ENCODE assay signal across 8 mouse cellular contexts in genomic region chr6:133104609-133104921, GRCm38 (mm10). TPM values are rescaled to one million over a fixed set of nuclear protein-coding genes. Genes with fewer than 3 reads are reported as not detected.
DNase-seq lines count a peak whose midpoint lies in the region; ATAC-seq and TF ChIP-seq lines count a peak whose summit lies in the region.

TSS of gene Smim10l1 (plus strand) at chr6:133104909.

- H3K9ac ChIP-seq in heart, embryonic 11.5 days (ENCODE audit: low read depth, low read length): peak within 1 kb of the TSS; percentile 98
- peak within 1 kb of the TSS; percentile 98 for H3K9ac ChIP-seq in midbrain, postnatal 0 days (replicated peaks; ENCODE audit: low read length, poor library complexity, severe bottlenecking)

- no peaks in the 10 kb centered on the region for H3K9me3 ChIP-seq in heart, embryonic 11.5 days (replicated peaks; ENCODE audit: control insufficient read depth, low read length)
- H3K9me3 ChIP-seq in midbrain, postnatal 0 days (ENCODE audit: low read length): no peaks in the 10 kb centered on the region

- no peak for DNase-seq in left cerebral cortex, adult 2 months (ENCODE audit: extremely low spot score in 1 of 2, low spot score in 2 of 2)
- no peak for DNase-seq in left cerebral cortex, adult 11 months (ENCODE audit: low spot score)
- no peak for DNase-seq in left cerebral cortex, adult 8-10 months (ENCODE audit: low spot score in 2 of 2)
- no peak for DNase-seq in midbrain, postnatal 0 days (ENCODE audit: low spot score)
- no peak for DNase-seq in right cerebral cortex, adult 18-20 months
- no peak for DNase-seq in yolk sac, embryonic 10.5 days (ENCODE audit: low spot score)

- peak within 1 kb of the TSS; percentile 99 for H3K27ac ChIP-seq in left cerebral cortex, adult 2 months
- H3K27ac ChIP-seq in heart, embryonic 11.5 days (ENCODE audit: low read depth, low read length): peak within 1 kb of the TSS; percentile 97
- H3K27ac ChIP-seq in midbrain, postnatal 0 days (ENCODE audit: low read depth, low read length): peak within 1 kb of the TSS; percentile 100

- H3K4me2 ChIP-seq in heart, embryonic 11.5 days: peak within 1 kb of the TSS; percentile 72
- H3K4me2 ChIP-seq in midbrain, postnatal 0 days (ENCODE audit: low read depth, low read length, poor library complexity, severe bottlenecking): peak within 1 kb of the TSS; percentile 53

- H3K4me1 ChIP-seq in heart, embryonic 11.5 days (ENCODE audit: control insufficient read depth, insufficient read depth, low read length): no peaks in the 10 kb centered on the region
- H3K4me1 ChIP-seq in midbrain, postnatal 0 days (ENCODE audit: insufficient read depth, low read length): no peaks in the 10 kb centered on the region

- H3K4me3 ChIP-seq in left cerebral cortex, adult 2 months: peak within 1 kb of the TSS; percentile 73
- peak within 1 kb of the TSS; percentile 91 for H3K4me3 ChIP-seq in heart, embryonic 11.5 days (ENCODE audit: low read depth, low read length)
- H3K4me3 ChIP-seq in midbrain, postnatal 0 days (ENCODE audit: low read depth, low read length): peak within 1 kb of the TSS; percentile 76

- no peak for ATAC-seq in common myeloid progenitor, adult 5-6 weeks (replicated peaks; ENCODE audit: low read depth, poor library complexity, severe bottlenecking)
- ATAC-seq in heart, embryonic 11.5 days (replicated peaks; ENCODE audit: insufficient number of reproducible peaks, low FRiP score, low TSS enrichment): no peak; the same call in 1 of the 2 replicates
- no peak for ATAC-seq in midbrain, postnatal 0 days (ENCODE audit: low FRiP score)

- TF ChIP-seq CTCF in left cerebral cortex, adult 2 months (IDR thresholded peaks at IDR 0.05): no peak
- TF ChIP-seq CTCF in midbrain, postnatal 0 days (IDR thresholded peaks at IDR 0.05): no peak

- H3K36me3 ChIP-seq in heart, embryonic 11.5 days (ENCODE audit: control insufficient read depth, insufficient read depth, low read length): no peaks in the 10 kb centered on the region
- no peaks in the 10 kb centered on the region for H3K36me3 ChIP-seq in midbrain, postnatal 0 days (ENCODE audit: insufficient read depth, low read length)

- H3K27me3 ChIP-seq in heart, embryonic 11.5 days (ENCODE audit: control insufficient read depth, insufficient read depth, low read length): no peaks in the 10 kb centered on the region
- H3K27me3 ChIP-seq in midbrain, postnatal 0 days (ENCODE audit: insufficient read depth, low read length): no peaks in the 10 kb centered on the region

- intact Hi-C loops in left cerebral cortex, adult 2 months (cut with DNase I): loop anchor here (10.0 kb wide), 2 partner anchors 1720 to 1810 kb away; partner anchors contain the start of genes Magohb and Ybx3

RNA-seq across cellular contexts. Expression of gene Smim10l1, which starts in this region (rescaled TPM):
- total RNA-seq in left cerebral cortex, adult 2 months (2021): 100 to 1,000 TPM in 1 of 2 experiments, 10 to 100 TPM in 1; 99.0 to 107 TPM
- total RNA-seq in common myeloid progenitor, adult 5-6 weeks (2017): 122 and 141 TPM in 2 replicates
- 56.5 and 61.2 TPM in 2 replicates for polyA plus RNA-seq in heart, embryonic 11.5 days (2014; fragmentation: Nextera tagmentation; extraction: Ambion mirVana)
- 100 to 1,000 TPM; 101 to 125 (median 107) TPM for total RNA-seq in left cerebral cortex, adult 8-10 months (2022)
- total RNA-seq in midbrain, postnatal 0 days (2014; rRNA removed): 185 and 229 TPM in 2 replicates
- 149 and 160 TPM in 2 replicates for polyA plus RNA-seq in midbrain, postnatal 0 days (2015; fragmentation: Nextera tagmentation; extraction: Ambion mirVana)
